Mouse (Mus musculus): ENCODE results near the gene Eif4b.

DNA sequence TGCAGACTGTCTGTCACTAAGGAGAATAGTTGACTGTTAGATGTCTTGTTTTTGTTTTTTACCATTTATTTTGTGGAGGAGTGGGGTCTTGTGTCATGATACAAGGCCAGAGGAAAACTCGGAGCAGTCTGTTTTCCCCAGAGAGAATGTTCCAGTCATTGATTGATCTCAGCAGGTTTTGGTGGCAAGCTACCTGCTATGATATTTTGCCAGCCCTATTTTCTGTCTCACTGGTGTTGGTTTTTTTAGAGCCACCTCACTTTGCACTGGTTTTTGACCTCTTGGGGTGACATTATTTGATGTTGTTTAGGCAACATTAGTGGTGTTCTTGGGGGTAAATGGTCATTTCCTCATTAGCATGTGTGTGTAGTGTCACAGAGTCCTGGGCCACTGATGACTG lies 18.1 kb downstream of the Eif4b start:
- no peak for TF ChIP-seq POLR2A (IDR thresholded peaks at IDR 0.05; ENCODE audit: extremely low read depth, insufficient read depth, low read length)
- TF ChIP-seq CTCF (IDR thresholded peaks at IDR 0.05; ENCODE audit: extremely low read depth, insufficient read depth, low read length) = no peak

Measured in cortical plate, adult 2 months (tissue).